Mouse (Mus musculus) liver, embryonic 11.5 days (tissue): Measurements from ENCODE around the gene Pidd1. TPM values are rescaled to one million over a fixed set of nuclear protein-coding genes. Genes with fewer than 3 reads are reported as not detected.

Experiments
- ATAC-seq: fragments of 200-750 bp; cut with Nextera tagmentation; replicated peaks from 2 replicates; pipeline ENCODE4 v1.8.0; 2017; ENCODE audit warnings: moderate number of reproducible peaks, mild to moderate bottlenecking, moderate TSS enrichment, moderate library complexity; ENCODE audit not compliant: low FRiP score
- DNase-seq: peaks from one replicate; pipeline ENCODE4 v3.0.0-alpha.2; 2017; ENCODE audit warnings: low spot score
- H3K27ac ChIP-seq: fragments of 300-500 bp; sonication (generic); 2 replicates; pipeline ENCODE4 v1.5.1; 2014; ENCODE audit warnings: mild to moderate bottlenecking, low read depth, low read length, control low read depth
- H3K27me3 ChIP-seq: fragments of 300-500 bp; sonication (generic); replicated peaks from 2 replicates; pipeline ENCODE4 v1.6.1; 2014; ENCODE audit warnings: low read length, mixed read lengths; ENCODE audit not compliant: control insufficient read depth, insufficient read depth
- H3K36me3 ChIP-seq: fragments of 300-500 bp; sonication (generic); 2 replicates; pipeline ENCODE4 v1.6.1; 2014; ENCODE audit warnings: mild to moderate bottlenecking, low read length, moderate library complexity, mixed read lengths; ENCODE audit not compliant: control insufficient read depth, insufficient read depth
- H3K4me1 ChIP-seq: fragments of 300-500 bp; sonication (generic); replicated peaks from 2 replicates; pipeline ENCODE4 v1.6.1; 2014; ENCODE audit warnings: low read length, mixed read lengths; ENCODE audit not compliant: control insufficient read depth, insufficient read depth
- H3K4me2 ChIP-seq: fragments of 300-500 bp; sonication (generic); 2 replicates; pipeline ENCODE4 v1.6.1; 2014; ENCODE audit warnings: mild to moderate bottlenecking, control low read depth, moderate library complexity
- H3K4me3 ChIP-seq: fragments of 300-500 bp; sonication (generic); 2 replicates; pipeline ENCODE4 v1.5.1; 2014; ENCODE audit warnings: low read depth, low read length, control low read depth
- H3K9ac ChIP-seq: fragments of 300-500 bp; sonication (generic); 2 replicates; pipeline ENCODE4 v1.6.1; 2014; ENCODE audit warnings: low read depth, low read length, control low read depth
- H3K9me3 ChIP-seq: fragments of 300-500 bp; sonication (generic); 2 replicates; pipeline ENCODE4 v1.6.1; 2016; ENCODE audit warnings: low read length, inconsistent platforms, mixed read lengths; ENCODE audit not compliant: control insufficient read depth
- WGBS: fragments of 180-500 bp; shearing (Covaris S2); extraction: QIAGEN DNeasy Blood & Tissue Kit; methylation state at CpG from one replicate; pipeline ENCODE4 v1.1.7; 2014; 5-methylcytosine and 5-hydroxymethylcytosine counted together
- polyA plus RNA-seq: library from polyadenylated mRNA; unstranded; fragments of >200 nt; fragmentation: Nextera tagmentation; extraction: Ambion mirVana; gene quantifications from 2 replicates; pipeline ENCODE4 v1.2.1, GENCODE M21; 2014

The Pidd1 gene
- polyA plus RNA-seq, 1 experiment from 2014 or later, result 22.5 TPM

GRCm38 (mm10) chr7:141469901-141470636, 26.2 kb upstream of the Pidd1 start:
- no peak for ATAC-seq
- Histone ChIP-seq H3K27ac (no peak overlapping the region; the same call in 1 of the 2 replicates), H3K27me3 (peaks cover 7% of the 10 kb centered on the region), H3K9me3 (no peaks in the 10 kb centered on the region), H3K36me3 (peaks cover 23% of the 10 kb centered on the region), H3K4me2 (peak overlapping the region; percentile 88), H3K4me1 (peaks cover 43% of the 10 kb centered on the region), H3K9ac (peak overlapping the region; percentile 31; the same call in 1 of the 2 replicates), H3K4me3 (0 out of 2 replicates have a peak overlapping the region, but pooled peaks have one; percentile 78)
- DNase-seq, result no peak
- WGBS, result 91% methylated on average over 18 of the region's 18 CpGs

DNA sequence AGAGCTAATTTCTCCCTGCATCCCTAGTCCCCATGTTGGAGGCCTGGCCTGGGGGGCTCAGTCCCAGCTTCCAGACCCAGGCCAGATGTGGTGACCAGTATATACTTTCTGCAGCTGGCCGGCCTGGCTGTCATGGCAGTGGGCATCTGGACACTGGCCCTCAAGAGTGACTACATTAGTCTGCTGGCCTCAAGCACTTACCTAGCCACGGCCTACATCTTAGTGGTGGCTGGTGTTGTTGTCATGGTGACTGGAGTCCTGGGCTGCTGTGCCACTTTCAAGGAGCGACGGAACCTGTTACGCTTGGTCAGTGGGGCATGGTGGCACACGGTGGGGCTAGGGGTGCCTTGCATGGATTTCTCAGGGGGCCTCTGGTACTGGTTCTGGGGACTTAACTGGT, 25.5 kb upstream of the Pidd1 start:
- DNase-seq (no peak), ATAC-seq (no peak)
- peaks cover 14% of the 10 kb centered on the region for H3K27me3 ChIP-seq
- peaks cover 23% of the 10 kb centered on the region for H3K36me3 ChIP-seq
- peak overlapping the region; percentile 85 for H3K9ac ChIP-seq
- peak overlapping the region; percentile 88 for H3K4me2 ChIP-seq
- 83% methylated on average over 6 of the region's 6 CpGs for WGBS
- H3K4me1 ChIP-seq, result peaks cover 49% of the 10 kb centered on the region
- H3K27ac ChIP-seq, result peak overlapping the region; percentile 72
- H3K4me3 ChIP-seq, result peak overlapping the region; percentile 78
- no peaks in the 10 kb centered on the region for H3K9me3 ChIP-seq

GRCm38 (mm10) chr7:141468522-141469211, 24.8 kb upstream of the Pidd1 start:
- Histone ChIP-seq H3K4me3 (peak overlapping the region; percentile 78), H3K27ac (peak overlapping the region; percentile 72), H3K36me3 (peaks cover 23% of the 10 kb centered on the region), H3K9ac (peak overlapping the region; percentile 85), H3K4me1 (peaks cover 43% of the 10 kb centered on the region), H3K9me3 (no peaks in the 10 kb centered on the region), H3K27me3 (peaks cover 21% of the 10 kb centered on the region), H3K4me2 (peak overlapping the region; percentile 88)
- WGBS, result 4% methylated on average over 8 of the region's 8 CpGs
- ATAC-seq (peak; percentile 80), DNase-seq (peak; percentile 71)

DNA sequence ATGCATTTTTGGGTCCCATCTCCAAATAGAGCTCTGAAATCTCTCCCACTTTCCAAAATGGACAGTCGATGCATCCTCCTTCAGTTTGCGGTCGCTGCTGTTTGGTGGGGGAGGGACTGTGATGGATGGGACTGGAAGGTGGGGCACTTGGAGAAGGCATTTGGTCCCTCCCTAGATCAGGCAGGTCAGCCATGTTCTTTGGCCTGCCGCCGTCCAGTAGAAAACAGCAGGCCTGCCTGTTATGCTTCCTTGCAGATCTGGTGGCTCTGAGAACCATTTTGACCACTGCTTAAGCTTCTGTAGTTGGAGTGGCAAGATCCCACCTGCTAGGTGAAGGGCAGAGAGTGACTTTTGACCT, 24.3 kb upstream of the Pidd1 start:
- Histone ChIP-seq H3K9ac (peak overlapping the region; percentile 85), H3K27me3 (peaks cover 26% of the 10 kb centered on the region), H3K9me3 (no peaks in the 10 kb centered on the region), H3K4me3 (peak overlapping the region; percentile 78), H3K36me3 (peaks cover 23% of the 10 kb centered on the region), H3K4me2 (peak overlapping the region; percentile 88), H3K27ac (peak overlapping the region; percentile 72), H3K4me1 (peaks cover 39% of the 10 kb centered on the region)
- ATAC-seq (no peak), DNase-seq (no peak)
- 20% methylated on average over 5 of the region's 5 CpGs for WGBS

- Histone ChIP-seq H3K4me2 (peak within 1 kb of the TSS; percentile 88), H3K36me3 (peaks cover 18% of the 10 kb centered on the region), H3K4me3 (peak within 1 kb of the TSS; percentile 78), H3K27ac (peak within 1 kb of the TSS; percentile 72), H3K9me3 (no peaks in the 10 kb centered on the region), H3K9ac (peak within 1 kb of the TSS; percentile 85), H3K27me3 (peaks cover 32% of the 10 kb centered on the region), H3K4me1 (peaks cover 39% of the 10 kb centered on the region)
- peak; percentile 91 for DNase-seq
- peak; percentile 81 for ATAC-seq
- WGBS, result under 1% methylated on average over 52 of the region's 52 CpGs
Observed at GRCm38 (mm10) chr7:141467230-141468030, 23.6 kb upstream of the Pidd1 start, which contains the start of gene Cd151. Gene Cd151, plus strand, starts transcription at chr7:141467392.

DNA sequence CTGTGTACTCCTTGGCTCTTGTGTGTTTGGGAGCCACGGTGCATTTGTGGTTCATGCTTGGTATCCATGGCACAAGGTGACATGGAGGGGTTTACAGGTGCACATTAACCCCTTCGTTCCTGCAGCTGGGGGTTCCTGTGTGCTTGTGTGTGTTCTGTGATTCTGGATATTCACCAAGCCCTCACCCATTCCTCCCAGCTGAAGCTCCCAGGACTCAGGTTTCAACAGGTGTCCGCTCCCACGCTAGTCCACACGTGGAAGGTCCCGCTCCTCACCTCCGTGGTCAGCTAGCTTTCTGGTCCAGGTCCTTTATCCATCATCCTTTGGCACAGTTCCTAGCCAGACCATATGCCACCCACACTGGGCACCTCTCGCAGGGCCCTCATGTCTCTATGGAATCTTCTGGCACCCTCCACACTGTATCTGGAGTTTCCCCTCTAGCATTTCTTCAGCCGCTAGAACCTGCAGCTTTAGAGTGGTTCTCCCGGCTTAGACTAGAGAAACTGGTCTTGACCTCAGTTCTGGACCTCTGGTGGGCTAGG, 22.9 kb upstream of the Pidd1 start:
- 60% methylated on average over 10 of the region's 10 CpGs for WGBS

GRCm38 (mm10) chr7:141466045-141466394, 22.2 kb upstream of the Pidd1 start:
- H3K36me3 ChIP-seq, result peaks cover 10% of the 10 kb centered on the region
- peaks cover 41% of the 10 kb centered on the region for H3K4me1 ChIP-seq
- H3K9me3 ChIP-seq, result no peaks in the 10 kb centered on the region
- 0 out of 2 replicates have a peak overlapping the region, but pooled peaks have one; percentile 2 for H3K4me2 ChIP-seq
- ATAC-seq, result no peak
- 57% methylated on average over 7 of the region's 7 CpGs for WGBS
- H3K27me3 ChIP-seq, result peaks cover 46% of the 10 kb centered on the region
- H3K27ac ChIP-seq, result no peak overlapping the region
- no peak overlapping the region for H3K4me3 ChIP-seq
- no peak overlapping the region for H3K9ac ChIP-seq
- DNase-seq, result no peak

More for the DNA sequence above, 22.9 kb upstream of the Pidd1 start:
- H3K9me3 ChIP-seq, result no peaks in the 10 kb centered on the region
- DNase-seq (no peak), ATAC-seq (no peak)
- peaks cover 40% of the 10 kb centered on the region for H3K27me3 ChIP-seq
- H3K9ac ChIP-seq, result peak overlapping the region; percentile 85
- H3K27ac ChIP-seq, result peak overlapping the region; percentile 72; the same call in 1 of the 2 replicates
- H3K4me1 ChIP-seq, result peaks cover 41% of the 10 kb centered on the region
- peak overlapping the region; percentile 78 for H3K4me3 ChIP-seq
- peak overlapping the region; percentile 88 for H3K4me2 ChIP-seq
- peaks cover 14% of the 10 kb centered on the region for H3K36me3 ChIP-seq

GRCm38 (mm10) chr7:141465388-141466044, 21.7 kb upstream of the Pidd1 start:
- Histone ChIP-seq H3K27ac (no peak overlapping the region), H3K9me3 (no peaks in the 10 kb centered on the region), H3K4me2 (peak overlapping the region; percentile 55; the same call in 1 of the 2 replicates), H3K9ac (no peak overlapping the region), H3K36me3 (peaks cover 5% of the 10 kb centered on the region), H3K4me3 (no peak overlapping the region), H3K27me3 (peaks cover 51% of the 10 kb centered on the region), H3K4me1 (peaks cover 41% of the 10 kb centered on the region)
- WGBS, result 42% methylated on average over 9 of the region's 10 CpGs
- DNase-seq (no peak), ATAC-seq (no peak)
